Mouse (Mus musculus): ENCODE measurements around the gene Rai1.

Rai1 gene

GRCm38 (mm10) chr11:60162547-60162946, 57.7 kb downstream of the Rai1 start:
- DNase-seq (ENCODE audit: extremely low spot score), result no peak

GRCm38 (mm10) chr11:60163362-60163761, 58.5 kb downstream of the Rai1 start:
- no peak for DNase-seq (ENCODE audit: extremely low spot score)

- DNase-seq (ENCODE audit: extremely low spot score), result no peak
These were observed 59.6 kb downstream of the Rai1 start for GRCm38 (mm10) chr11:60164450-60164849.

- DNase-seq (ENCODE audit: extremely low spot score), result no peak
These were observed 60.3 kb downstream of the Rai1 start for GRCm38 (mm10) chr11:60165076-60165475.

- DNase-seq (ENCODE audit: extremely low spot score), result no peak
These were observed 64.0 kb downstream of the Rai1 start for GRCm38 (mm10) chr11:60168780-60169179.

- no peak for DNase-seq (ENCODE audit: extremely low spot score)
These were observed 67.3 kb downstream of the Rai1 start for GRCm38 (mm10) chr11:60172074-60172473.

GRCm38 (mm10) chr11:60173606-60174184, 68.9 kb downstream of the Rai1 start:
- DNase-seq (ENCODE audit: extremely low spot score), result no peak

GRCm38 (mm10) chr11:60175371-60176181, 70.8 kb downstream of the Rai1 start:
- peak; percentile 75 for DNase-seq (ENCODE audit: extremely low spot score)

- peak; percentile 87 for DNase-seq (ENCODE audit: extremely low spot score)
These were observed 71.6 kb downstream of the Rai1 start for GRCm38 (mm10) chr11:60176182-60176974.

- DNase-seq (ENCODE audit: extremely low spot score), result peak; percentile 45
These were observed 72.3 kb downstream of the Rai1 start for GRCm38 (mm10) chr11:60176975-60177657.

- DNase-seq (ENCODE audit: extremely low spot score), result no peak
These were observed 73.2 kb downstream of the Rai1 start for GRCm38 (mm10) chr11:60178005-60178404.

GRCm38 (mm10) chr11:60178506-60178905, 73.7 kb downstream of the Rai1 start:
- DNase-seq (ENCODE audit: extremely low spot score), result no peak

GRCm38 (mm10) chr11:60182116-60182670, 77.4 kb downstream of the Rai1 start:
- DNase-seq (ENCODE audit: extremely low spot score), result no peak

GRCm38 (mm10) chr11:60182741-60183140, 77.9 kb downstream of the Rai1 start:
- no peak for DNase-seq (ENCODE audit: extremely low spot score)

- no peak for DNase-seq (ENCODE audit: extremely low spot score)
These were observed 79.8 kb downstream of the Rai1 start for GRCm38 (mm10) chr11:60184346-60185325.

- no peak for DNase-seq (ENCODE audit: extremely low spot score)
These were observed 80.8 kb downstream of the Rai1 start for GRCm38 (mm10) chr11:60185396-60186231.

- no peak for DNase-seq (ENCODE audit: extremely low spot score)
These were observed 82.3 kb downstream of the Rai1 start for GRCm38 (mm10) chr11:60187070-60187469.

- no peak for DNase-seq (ENCODE audit: extremely low spot score)
These were observed 83.6 kb downstream of the Rai1 start for GRCm38 (mm10) chr11:60188275-60188853.

- no peak for DNase-seq (ENCODE audit: extremely low spot score)
These were observed 84.8 kb downstream of the Rai1 start for GRCm38 (mm10) chr11:60189501-60190040.

Measured in embryo, embryonic 9.5 days (tissue).